Mouse (Mus musculus): ENCODE data around the gene Galp.
A peak's percentile ranks its signal among the peaks of the same experiment; 100 is the strongest.
"Not testable (repeated sequence)": the region's sequence is repeated elsewhere in the genome, so short reads cannot be mapped to it uniquely, and the experiment has no call there.

The Galp gene

GRCm38 (mm10) chr7:6179013-6179412 lies 17.9 kb upstream of the Galp start:
- peak in 1 of 2 experiments; percentile 67 for DNase-seq

- DNase-seq: no peak
These were observed 14.0 kb upstream of the Galp start for GRCm38 (mm10) chr7:6182882-6183281.

GRCm38 (mm10) chr7:6183802-6184201 lies 13.1 kb upstream of the Galp start:
- peak in 1 of 2 experiments; percentile 39 for DNase-seq

GRCm38 (mm10) chr7:6184521-6184920 lies 12.4 kb upstream of the Galp start:
- DNase-seq: peak; percentile 60 to 63

GRCm38 (mm10) chr7:6185391-6185790 lies 11.5 kb upstream of the Galp start:
- no peak for DNase-seq

- no peak for DNase-seq
These were observed 10.7 kb upstream of the Galp start for GRCm38 (mm10) chr7:6186176-6186575.

GRCm38 (mm10) chr7:6186756-6187155 lies 10.1 kb upstream of the Galp start:
- no peak for DNase-seq

- DNase-seq: peak; percentile 35 to 43
These were observed 7.3 kb upstream of the Galp start for GRCm38 (mm10) chr7:6189542-6189941.

- DNase-seq: peak; percentile 86 to 93
These were observed 5.5 kb upstream of the Galp start for GRCm38 (mm10) chr7:6191376-6191775.

GRCm38 (mm10) chr7:6194129-6194528 lies 2.8 kb upstream of the Galp start:
- DNase-seq: peak; percentile 83 to 88

GRCm38 (mm10) chr7:6195777-6196176 lies 1.1 kb upstream of the Galp start:
- no peak for DNase-seq

GRCm38 (mm10) chr7:6204200-6204599 lies 7.3 kb downstream of the Galp start:
- no peak for DNase-seq

- peak; percentile 29 to 62 for DNase-seq
These were observed 16.3 kb downstream of the Galp start for GRCm38 (mm10) chr7:6213144-6213543.

GRCm38 (mm10) chr7:6214691-6215090 lies 17.8 kb downstream of the Galp start:
- DNase-seq: not testable (repeated sequence)

- no peak for DNase-seq
These were observed 23.3 kb downstream of the Galp start for GRCm38 (mm10) chr7:6220147-6220546.

GRCm38 (mm10) chr7:6221978-6222377 lies 25.1 kb downstream of the Galp start, which contains the start of gene Zscan5b:
Gene Zscan5b, plus strand, starts transcription at chr7:6222278.
- no peak for DNase-seq

GRCm38 (mm10) chr7:6228491-6228890 lies 31.6 kb downstream of the Galp start:
- peak; percentile 23 to 43 for DNase-seq

GRCm38 (mm10) chr7:6239787-6240186 lies 42.9 kb downstream of the Galp start:
- DNase-seq: peak in 1 of 2 experiments; percentile 15

GRCm38 (mm10) chr7:6240841-6241425 lies 44.0 kb downstream of the Galp start:
- DNase-seq: peak; percentile 66 to 73

GRCm38 (mm10) chr7:6244361-6245292 lies 47.7 kb downstream of the Galp start:
- no peak for DNase-seq

- DNase-seq: no peak
These were observed 55.5 kb downstream of the Galp start, which contains the start of gene Epp13 for GRCm38 (mm10) chr7:6252410-6252809. Gene Epp13, plus strand, starts transcription at chr7:6252710.

GRCm38 (mm10) chr7:6254451-6254850 lies 57.6 kb downstream of the Galp start:
- no peak for DNase-seq

GRCm38 (mm10) chr7:6257386-6257785 lies 60.5 kb downstream of the Galp start:
- DNase-seq: no peak
